10 mouse cellular contexts compared by ENCODE assay signal in the genomic region with DNA sequence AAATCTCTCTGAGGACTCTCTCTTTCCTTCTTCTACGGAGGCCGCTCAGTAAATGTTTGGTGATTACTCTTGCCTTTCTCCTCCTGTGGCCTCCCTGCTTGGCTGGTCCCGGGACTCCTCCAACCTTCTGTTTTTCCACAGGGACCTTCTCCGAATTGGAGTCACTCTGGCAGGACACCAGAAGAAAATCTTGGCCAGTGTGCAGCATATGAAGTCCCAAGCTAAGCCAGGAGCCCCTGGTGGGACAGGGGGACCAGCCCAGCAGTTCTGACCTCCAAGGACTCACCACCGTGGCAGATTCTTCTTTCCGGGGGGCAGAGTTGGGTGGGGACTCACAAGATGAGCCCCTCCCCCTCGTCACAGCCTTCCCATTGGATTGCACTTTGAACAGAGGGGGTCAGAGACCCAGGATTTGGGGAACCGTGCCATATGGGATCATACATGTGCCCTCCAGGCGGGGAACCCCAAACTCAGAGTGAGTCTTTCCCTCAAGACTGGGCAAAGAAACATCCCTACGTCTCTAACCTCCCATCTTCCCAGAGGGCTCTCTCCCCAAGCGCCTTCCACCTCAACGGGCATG. TPM values are rescaled to one million over a fixed set of nuclear protein-coding genes. Genes with fewer than 3 reads are reported as not detected.
"Had no signal": no experiment of that assay in that cellular context is flagged by ENCODE, and none has a peak within 500 bp of the region (broad histone marks: within the 10 kb centered on the region; RNA-seq: fewer than 3 reads in every experiment).

No protein-coding gene starts in this region.

- DNase-seq: kidney, adult 8-10 months; kidney, postnatal 10 days; liver; liver, embryonic 13.5 days; liver, postnatal 0 days; lung, postnatal 14 days; thymus, postnatal 14 days had no signal

RNA-seq across cellular contexts. Expression of gene Ephb4, which starts 23.6 kb away (rescaled TPM):
- total RNA-seq: monocyte, adult 5-6 weeks; neutrophil, adult 5-6 weeks had no signal
- polyA plus RNA-seq: macrophage had no signal
